Mouse (Mus musculus): ENCODE measurements around the gene Hirip3.
"Not testable (repeated sequence)": the region's sequence is repeated elsewhere in the genome, so short reads cannot be mapped to it uniquely, and the experiment has no call there.

The Hirip3 gene

GRCm38 (mm10) chr7:126855641-126856040 is 6.1 kb upstream of the Hirip3 start:
- no peak for DNase-seq (ENCODE audit: low read depth)

GRCm38 (mm10) chr7:126856741-126857420 is 4.9 kb upstream of the Hirip3 start:
- DNase-seq (ENCODE audit: low read depth) = no peak

GRCm38 (mm10) chr7:126860987-126861386 is 785 bp upstream of the Hirip3 start:
- no peak for DNase-seq (ENCODE audit: low read depth)

GRCm38 (mm10) chr7:126862147-126862784 is 494 bp downstream of the Hirip3 start, which contains the start of gene Ino80e:
Gene Ino80e (minus strand): TSS chr7:126862377.
- DNase-seq (ENCODE audit: low read depth) = peak; percentile 94

- DNase-seq (ENCODE audit: low read depth) = no peak
These were observed 2.0 kb downstream of the Hirip3 start for GRCm38 (mm10) chr7:126863791-126864190.

GRCm38 (mm10) chr7:126867534-126867933 is 5.8 kb downstream of the Hirip3 start:
- DNase-seq (ENCODE audit: low read depth) = no peak

GRCm38 (mm10) chr7:126868003-126868402 is 6.2 kb downstream of the Hirip3 start:
- DNase-seq (ENCODE audit: low read depth) = no peak

- DNase-seq (ENCODE audit: low read depth) = no peak
These were observed 8.2 kb downstream of the Hirip3 start for GRCm38 (mm10) chr7:126869780-126870519.

- no peak for DNase-seq (ENCODE audit: low read depth)
These were observed 8.7 kb downstream of the Hirip3 start for GRCm38 (mm10) chr7:126870520-126870891.

GRCm38 (mm10) chr7:126877239-126877638 is 15.5 kb downstream of the Hirip3 start:
- DNase-seq (ENCODE audit: low read depth) = no peak

- no peak for DNase-seq (ENCODE audit: low read depth)
These were observed 19.3 kb downstream of the Hirip3 start for GRCm38 (mm10) chr7:126881040-126881439.

GRCm38 (mm10) chr7:126883731-126884181 is 22.0 kb downstream of the Hirip3 start:
- DNase-seq (ENCODE audit: low read depth) = no peak

GRCm38 (mm10) chr7:126884286-126885164 is 22.8 kb downstream of the Hirip3 start, which contains the start of gene Taok2:
Gene Taok2 (minus strand): TSS chr7:126884703.
- peak; percentile 88 for DNase-seq (ENCODE audit: low read depth)

- no peak for DNase-seq (ENCODE audit: low read depth)
These were observed 25.5 kb downstream of the Hirip3 start for GRCm38 (mm10) chr7:126887281-126887680.

GRCm38 (mm10) chr7:126888852-126889251 is 27.1 kb downstream of the Hirip3 start:
- DNase-seq (ENCODE audit: low read depth) = no peak

GRCm38 (mm10) chr7:126896912-126897311 is 35.1 kb downstream of the Hirip3 start:
- no peak for DNase-seq (ENCODE audit: low read depth)

- DNase-seq (ENCODE audit: low read depth) = no peak
These were observed 35.8 kb downstream of the Hirip3 start for GRCm38 (mm10) chr7:126897390-126898101.

GRCm38 (mm10) chr7:126898102-126898990 is 36.6 kb downstream of the Hirip3 start:
- peak; percentile 85 for DNase-seq (ENCODE audit: low read depth)

GRCm38 (mm10) chr7:126899781-126900180 is 38.0 kb downstream of the Hirip3 start:
- DNase-seq (ENCODE audit: low read depth) = not testable (repeated sequence)

GRCm38 (mm10) chr7:126905590-126905989 is 43.8 kb downstream of the Hirip3 start:
- DNase-seq (ENCODE audit: low read depth) = no peak

Data from c-Kit-positive CD71-positive TER-119-negative erythroid progenitor cells, embryonic 14.5 days (primary cell).